Mouse (Mus musculus): ENCODE measurements at regions not wholly inside any gene's neighbourhood (a gene's known extent, or its start where the extent isn't known, plus 50 kb on each side); places are given as distances from the start of the nearest gene placed in this dataset.

GRCm38 (mm10) chr13:46201029-46201599 lies 72.4 kb upstream of the Stmnd1 start:
- TF ChIP-seq EP300 (optimal IDR thresholded peaks at IDR 0.05), result no peak
- TF ChIP-seq CTCF (IDR thresholded peaks at IDR 0.05; ENCODE audit: low read depth), result no peak
